Mouse (Mus musculus): Measurements from ENCODE around the gene Rufy3. TPM values are rescaled to one million over a fixed set of nuclear protein-coding genes. Genes with fewer than 3 reads are reported as not detected.
A peak's percentile ranks its signal among the peaks of the same experiment; 100 is the strongest.

Rufy3 gene
- total RNA-seq, 2 experiments from 2014 or later, result 284 to 286 TPM

GRCm38 (mm10) chr5:88574829-88575228, 10.0 kb downstream of the Rufy3 start:
- intact Hi-C loops (cut with DNase I), result no loop called here
- DNase-seq, result no peak

DNA sequence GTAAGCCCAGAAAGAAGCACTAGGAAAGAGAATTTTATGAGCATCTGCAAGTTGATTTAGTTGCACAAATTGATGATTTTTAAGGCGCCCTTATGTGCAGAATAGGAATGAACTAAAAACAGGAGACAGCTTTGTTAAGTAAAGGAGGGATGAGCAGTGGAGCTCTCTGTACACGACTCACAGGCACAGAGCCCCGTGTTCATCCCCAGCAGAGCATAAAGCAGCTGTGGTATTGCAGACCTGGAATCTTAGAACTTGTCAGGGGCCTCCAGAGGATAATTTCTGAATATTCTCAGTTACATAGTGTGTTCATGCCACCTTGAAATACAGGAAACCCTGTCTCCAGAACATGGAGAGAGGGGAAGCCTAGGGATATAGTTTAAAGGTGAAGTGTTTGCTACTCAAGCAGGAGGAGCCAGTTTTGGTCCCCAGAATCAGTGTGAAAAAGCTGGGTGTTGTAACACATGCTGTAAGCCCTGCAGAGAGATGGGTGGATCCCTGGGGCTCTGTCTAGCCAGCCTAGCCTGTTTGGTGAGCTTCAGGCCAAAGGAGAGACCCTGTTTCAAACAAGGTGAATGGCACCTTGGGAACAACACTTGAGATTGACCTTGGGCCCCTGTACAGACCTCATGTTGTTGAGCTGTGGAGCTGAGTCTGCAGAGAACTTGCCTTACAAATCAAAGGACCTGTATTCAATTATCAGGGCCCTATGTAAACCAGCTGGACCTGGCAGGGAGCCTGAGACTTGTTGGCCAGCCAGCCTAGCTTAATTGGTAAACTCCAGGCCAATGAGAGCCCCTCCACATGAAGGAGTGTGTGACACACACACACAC, 10.9 kb downstream of the Rufy3 start:
- intact Hi-C loops (cut with DNase I), result no loop called here
- peak; percentile 31 for DNase-seq

DNA sequence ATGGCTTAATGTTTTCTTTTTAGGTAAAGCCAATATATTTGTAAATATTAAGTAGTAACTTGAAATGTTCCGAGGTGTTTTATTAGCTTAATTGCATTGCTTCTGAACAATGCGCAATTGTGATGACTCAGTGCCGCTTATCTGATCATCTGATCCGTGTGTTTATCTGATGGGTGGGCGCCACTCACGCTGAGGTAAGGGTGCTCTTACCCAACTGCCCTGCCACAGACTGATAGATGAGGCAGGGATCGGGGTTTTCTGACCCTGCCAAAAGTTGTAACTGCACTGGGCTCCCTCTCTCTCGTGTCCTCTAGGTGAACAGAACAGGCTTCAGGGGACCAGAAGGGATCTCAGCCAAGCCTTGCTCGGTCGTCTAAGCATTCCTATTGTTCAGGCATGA, 15.8 kb downstream of the Rufy3 start:
- DNase-seq, result no peak
- intact Hi-C loops (cut with DNase I), result no loop called here

DNA sequence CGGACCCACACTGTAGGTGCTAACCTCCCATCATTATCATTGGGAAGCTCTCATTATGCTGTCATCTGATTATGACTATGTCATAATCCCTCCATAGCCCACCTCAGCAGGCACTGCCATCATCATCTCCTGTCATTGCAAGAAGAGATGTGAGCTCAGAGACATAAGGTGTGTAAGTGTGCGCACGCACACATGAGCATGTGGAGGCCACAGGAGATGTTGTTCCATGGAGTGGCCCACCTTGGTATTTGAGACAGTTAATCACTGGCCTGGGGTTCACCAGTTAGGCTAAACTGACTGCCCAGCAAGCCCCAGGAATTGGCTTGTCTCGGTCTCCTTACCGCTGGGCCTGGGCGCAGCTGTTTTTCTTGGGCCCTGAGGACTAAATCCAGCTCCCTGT, 16.5 kb downstream of the Rufy3 start:
- DNase-seq, result no peak
- intact Hi-C loops (cut with DNase I), result no loop called here

GRCm38 (mm10) chr5:88583271-88584031, 18.6 kb downstream of the Rufy3 start:
- intact Hi-C loops (cut with DNase I), result no loop called here
- peak; percentile 72 for DNase-seq

GRCm38 (mm10) chr5:88584061-88584460, 19.2 kb downstream of the Rufy3 start:
- peak; percentile 32 for DNase-seq
- intact Hi-C loops (cut with DNase I), result no loop called here

- intact Hi-C loops (cut with DNase I), result no loop called here
- DNase-seq, result peak; percentile 33
Observed at GRCm38 (mm10) chr5:88586407-88587174, 21.8 kb downstream of the Rufy3 start.

DNA sequence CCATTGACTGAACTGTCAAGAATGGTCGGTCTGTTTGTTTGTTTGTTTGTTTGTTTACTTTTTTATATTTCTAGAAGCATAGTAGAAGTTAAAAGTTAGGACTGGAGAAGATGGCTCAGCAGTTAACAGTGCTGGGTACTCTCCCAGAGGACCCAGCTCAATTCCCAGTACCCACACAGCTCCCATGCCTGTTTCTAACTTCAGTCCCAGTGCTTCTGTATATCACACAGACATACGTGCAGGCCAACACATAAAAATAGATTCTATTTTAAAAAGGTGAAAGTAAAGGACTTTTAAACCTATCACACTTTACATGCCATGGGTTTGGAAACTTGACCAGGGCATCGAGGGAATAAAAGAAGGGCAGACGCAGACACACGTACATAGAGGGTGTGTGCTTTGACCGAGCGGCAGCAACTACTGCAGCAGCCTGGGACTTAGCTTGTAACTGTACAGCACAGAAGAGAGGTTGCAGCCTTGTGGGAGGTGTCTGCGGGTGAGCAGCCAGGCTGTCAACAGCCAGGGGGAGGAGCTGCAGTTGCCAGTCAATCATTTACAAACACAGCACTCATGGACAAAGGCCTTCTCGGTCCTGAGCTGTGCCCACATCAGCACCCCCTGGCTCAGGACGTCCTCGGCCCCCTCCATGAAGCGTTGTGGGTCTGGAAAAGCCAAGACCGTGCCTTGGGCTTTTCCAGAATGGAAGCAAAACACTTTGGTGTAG, 22.5 kb downstream of the Rufy3 start:
- peak; percentile 30 for DNase-seq
- intact Hi-C loops (cut with DNase I), result no loop called here

GRCm38 (mm10) chr5:88588481-88588880, 23.6 kb downstream of the Rufy3 start:
- intact Hi-C loops (cut with DNase I), result no loop called here
- DNase-seq, result no peak

GRCm38 (mm10) chr5:88593421-88594172, 28.8 kb downstream of the Rufy3 start:
- no peak for DNase-seq
- intact Hi-C loops (cut with DNase I), result no loop called here

DNA sequence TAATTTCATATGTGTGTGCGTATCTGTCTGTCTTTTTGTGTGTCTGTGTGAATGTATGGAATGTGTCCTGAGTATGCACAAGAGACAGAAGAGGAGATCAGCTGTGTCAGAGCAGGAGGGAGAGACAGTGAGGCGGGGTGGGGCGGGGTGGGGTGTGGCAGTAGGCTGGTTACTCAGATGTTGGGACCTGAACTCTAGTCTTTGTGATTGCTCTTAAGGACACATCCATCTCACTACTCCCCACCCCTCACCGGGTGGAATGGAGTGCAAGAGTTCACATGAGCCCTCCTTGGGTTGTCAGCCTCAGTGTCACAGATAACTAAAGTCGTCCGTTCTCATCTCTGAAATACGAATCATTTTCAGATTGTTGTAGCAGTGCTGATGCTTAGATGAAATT, 29.3 kb downstream of the Rufy3 start:
- DNase-seq, result no peak
- intact Hi-C loops (cut with DNase I), result no loop called here

- intact Hi-C loops (cut with DNase I), result no loop called here
- no peak for DNase-seq
Observed at GRCm38 (mm10) chr5:88595537-88596455, 31.0 kb downstream of the Rufy3 start.

GRCm38 (mm10) chr5:88598961-88599360, 34.1 kb downstream of the Rufy3 start:
- intact Hi-C loops (cut with DNase I), result no loop called here
- no peak for DNase-seq

DNA sequence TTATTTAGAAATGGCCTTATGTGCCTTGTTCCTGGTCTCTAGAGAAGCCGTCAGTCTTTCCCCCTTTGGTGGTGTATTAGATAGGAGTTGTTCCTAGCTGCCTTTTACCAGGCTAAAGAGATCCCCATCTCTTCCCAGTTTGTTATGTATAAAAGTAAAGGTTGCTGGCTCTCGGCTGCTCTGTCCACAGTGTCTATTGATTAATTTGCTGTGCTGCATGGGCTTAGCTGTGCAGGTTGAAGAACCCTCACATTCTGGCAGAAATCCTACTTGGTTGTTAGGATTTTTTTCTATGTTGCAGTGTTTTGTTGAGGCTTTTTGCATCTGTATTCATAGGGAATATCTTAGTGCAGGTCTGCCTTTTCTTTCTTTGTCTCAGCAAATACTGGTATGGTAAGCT, 37.2 kb downstream of the Rufy3 start:
- intact Hi-C loops (cut with DNase I), result no loop called here
- no peak for DNase-seq

GRCm38 (mm10) chr5:88602713-88603112, 37.9 kb downstream of the Rufy3 start:
- no peak for DNase-seq
- intact Hi-C loops (cut with DNase I), result no loop called here

GRCm38 (mm10) chr5:88604046-88604445, 39.2 kb downstream of the Rufy3 start:
- no peak for DNase-seq
- intact Hi-C loops (cut with DNase I), result no loop called here

GRCm38 (mm10) chr5:88604641-88605358, 40.0 kb downstream of the Rufy3 start:
- intact Hi-C loops (cut with DNase I), result no loop called here
- DNase-seq, result no peak

DNA sequence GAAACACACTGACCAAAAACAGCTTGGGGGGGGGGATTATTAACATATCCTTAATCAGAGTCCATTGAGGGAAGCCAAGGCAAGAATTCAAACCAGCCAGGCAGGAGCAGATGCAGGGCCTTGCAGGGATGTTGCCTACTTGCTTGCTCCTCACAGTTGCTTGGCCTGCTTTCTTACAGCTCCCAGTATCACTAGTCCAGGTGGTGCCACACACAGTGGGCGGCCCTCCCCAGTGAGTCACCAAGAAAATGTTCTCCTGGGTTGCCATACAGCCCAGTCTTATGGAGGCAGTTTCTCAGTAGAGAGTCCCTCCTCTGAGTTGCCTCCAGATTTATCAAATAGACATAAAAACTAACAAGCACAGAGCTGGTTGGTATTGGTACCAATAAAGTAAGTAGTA, 49.3 kb downstream of the Rufy3 start:
- no peak for DNase-seq
- intact Hi-C loops (cut with DNase I), result no loop called here

Measured in left cerebral cortex, postnatal 4 days (tissue).